Mouse (Mus musculus) kidney, adult 9 months (tissue): ENCODE data around the gene Hist1h4a.
A peak's percentile ranks its signal among the peaks of the same experiment; 100 is the strongest.
"Not testable (repeated sequence)": the region's sequence is repeated elsewhere in the genome, so short reads cannot be mapped to it uniquely, and the experiment has no call there.

Source experiments
- DNase-seq: peaks from one replicate; pipeline ENCODE4 v3.0.0; 2022

Hist1h4a gene

DNA sequence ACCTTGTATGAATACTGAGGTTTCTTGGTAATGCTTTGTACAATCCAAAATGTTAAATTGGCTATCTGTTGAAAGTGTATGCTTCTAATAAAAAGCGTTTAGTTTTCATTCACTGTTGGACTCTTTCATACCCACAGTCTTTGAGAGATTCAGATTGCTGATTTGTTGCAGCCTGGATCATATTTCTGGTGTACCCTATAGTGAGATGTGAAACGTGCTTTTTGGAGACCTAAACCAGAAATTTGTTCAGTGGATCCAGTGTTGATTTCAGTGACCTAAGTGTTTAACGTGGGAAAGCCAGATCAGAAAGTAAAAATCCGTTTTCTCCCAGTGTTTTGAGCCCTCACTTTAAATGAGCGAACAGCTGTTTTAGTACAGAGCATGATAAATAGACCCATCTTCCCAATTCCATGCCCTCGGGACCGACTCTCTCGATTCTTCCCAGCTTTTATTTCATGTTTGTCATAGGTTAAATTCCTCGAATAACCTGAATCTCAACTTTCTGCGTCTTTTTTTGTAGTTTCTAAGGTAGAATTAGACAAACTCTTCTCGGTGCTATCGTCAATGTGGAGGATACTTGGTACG lies 20.7 kb downstream of the Hist1h4a start:
- no peak for DNase-seq

DNA sequence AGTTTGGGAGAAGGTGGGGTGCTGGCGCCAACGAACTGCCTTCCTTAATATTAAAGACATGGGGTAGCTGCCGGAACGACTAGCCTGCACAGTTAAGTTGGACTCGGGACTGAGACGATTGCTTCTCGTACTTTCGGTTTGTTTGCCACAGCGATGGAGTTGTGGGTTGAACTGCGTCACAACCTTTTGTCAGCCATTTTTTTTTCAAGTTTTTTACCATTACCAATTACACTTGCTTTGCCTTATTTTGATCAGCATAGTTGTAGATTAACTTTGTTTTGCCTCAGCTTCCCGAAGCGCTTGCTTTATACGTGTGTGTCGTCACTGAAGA lies 21.1 kb downstream of the Hist1h4a start:
- DNase-seq, result no peak

DNA sequence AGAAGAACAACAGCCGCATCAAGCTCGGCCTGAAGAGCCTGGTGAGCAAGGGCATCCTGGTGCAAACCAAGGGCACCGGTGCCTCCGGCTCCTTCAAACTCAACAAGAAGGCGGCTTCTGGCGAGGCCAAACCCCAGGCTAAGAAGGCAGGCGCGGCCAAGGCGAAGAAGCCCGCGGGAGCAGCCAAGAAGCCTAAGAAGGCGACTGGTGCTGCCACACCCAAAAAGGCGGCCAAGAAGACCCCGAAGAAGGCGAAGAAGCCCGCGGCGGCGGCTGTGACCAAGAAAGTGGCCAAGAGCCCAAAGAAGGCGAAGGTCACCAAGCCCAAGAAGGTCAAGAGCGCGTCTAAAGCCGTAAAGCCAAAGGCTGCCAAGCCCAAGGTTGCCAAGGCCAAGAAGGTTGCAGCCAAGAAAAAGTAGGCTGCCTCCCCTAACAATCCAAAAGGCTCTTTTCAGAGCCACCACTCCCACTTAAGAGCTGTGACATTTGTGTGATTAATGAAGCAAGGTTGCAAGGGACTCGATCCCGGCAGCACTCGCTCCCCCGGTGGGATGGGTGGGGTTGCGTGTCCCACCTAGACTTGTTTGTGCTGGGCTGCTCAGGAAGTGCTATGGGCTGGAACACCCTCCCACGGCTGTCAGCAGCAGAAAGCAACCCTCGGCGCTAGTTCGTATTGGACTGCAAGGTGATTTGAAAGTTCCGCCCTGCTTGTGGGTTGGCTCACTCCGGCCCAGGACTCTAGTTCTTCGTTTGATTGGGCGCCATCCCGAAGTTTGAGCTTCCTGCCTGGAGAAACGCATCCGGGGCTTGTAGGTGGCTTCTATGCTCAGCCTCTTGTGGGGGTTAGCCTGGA lies 21.7 kb downstream of the Hist1h4a start:
- DNase-seq, result peak; percentile 99

DNA sequence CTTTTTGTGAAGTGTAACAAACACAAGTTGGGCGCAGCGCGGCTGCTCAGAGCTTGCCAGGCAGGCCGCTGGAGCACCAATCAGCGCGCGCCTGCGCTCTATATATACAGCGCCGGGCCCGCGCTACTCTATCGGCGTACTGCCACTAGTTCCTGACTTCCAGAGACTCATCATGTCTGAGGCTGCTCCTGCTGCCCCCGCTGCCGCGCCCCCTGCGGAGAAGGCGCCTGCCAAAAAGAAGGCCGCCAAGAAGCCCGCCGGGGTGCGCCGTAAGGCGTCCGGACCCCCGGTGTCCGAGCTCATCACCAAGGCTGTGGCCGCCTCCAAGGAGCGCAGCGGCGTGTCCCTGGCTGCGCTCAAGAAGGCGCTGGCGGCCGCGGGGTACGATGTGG lies 22.4 kb downstream of the Hist1h4a start, which contains the start of gene Hist1h1c:
Gene Hist1h1c, plus strand, starts transcription at position 132 of the 392 bp plus-strand sequence.
- DNase-seq, result peak; percentile 95

DNA sequence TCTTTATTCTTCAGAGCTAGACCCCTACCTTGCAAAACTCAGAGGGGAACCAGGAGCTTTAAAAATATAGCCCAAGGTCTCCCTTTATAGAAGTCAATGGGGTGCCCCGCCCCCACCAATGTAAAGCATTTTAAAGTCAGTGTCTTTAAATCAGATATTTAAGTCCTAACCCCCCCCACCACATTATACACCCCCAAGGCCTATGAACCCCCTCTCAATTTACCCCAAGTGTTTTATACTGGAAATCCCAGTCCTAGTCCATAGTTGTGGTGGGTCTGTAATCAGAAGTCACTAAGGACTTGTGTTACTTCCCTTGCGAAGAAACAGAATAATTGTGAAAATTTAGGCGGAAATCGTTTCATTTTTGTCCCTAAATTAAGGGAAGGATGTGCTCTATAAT lies 23.0 kb downstream of the Hist1h4a start:
- no peak for DNase-seq

DNA sequence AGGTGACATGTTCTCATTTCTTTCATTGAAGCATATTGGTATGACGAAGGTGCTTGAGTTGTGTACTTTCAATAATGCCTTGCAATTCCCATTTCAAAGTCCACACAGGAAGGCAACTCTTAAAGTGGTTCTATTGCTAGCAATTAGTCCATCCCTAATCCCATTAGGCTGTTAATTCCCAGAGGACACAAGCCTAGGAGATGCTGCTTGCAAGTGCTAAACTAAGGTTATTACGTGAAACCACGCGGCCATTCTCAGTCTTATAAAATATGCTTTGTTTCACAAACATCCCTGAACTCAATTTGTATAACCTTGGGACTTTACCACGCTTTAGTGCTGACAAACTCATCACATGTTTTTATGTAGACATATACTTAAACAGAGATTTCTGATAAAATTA lies 23.9 kb downstream of the Hist1h4a start:
- no peak for DNase-seq

DNA sequence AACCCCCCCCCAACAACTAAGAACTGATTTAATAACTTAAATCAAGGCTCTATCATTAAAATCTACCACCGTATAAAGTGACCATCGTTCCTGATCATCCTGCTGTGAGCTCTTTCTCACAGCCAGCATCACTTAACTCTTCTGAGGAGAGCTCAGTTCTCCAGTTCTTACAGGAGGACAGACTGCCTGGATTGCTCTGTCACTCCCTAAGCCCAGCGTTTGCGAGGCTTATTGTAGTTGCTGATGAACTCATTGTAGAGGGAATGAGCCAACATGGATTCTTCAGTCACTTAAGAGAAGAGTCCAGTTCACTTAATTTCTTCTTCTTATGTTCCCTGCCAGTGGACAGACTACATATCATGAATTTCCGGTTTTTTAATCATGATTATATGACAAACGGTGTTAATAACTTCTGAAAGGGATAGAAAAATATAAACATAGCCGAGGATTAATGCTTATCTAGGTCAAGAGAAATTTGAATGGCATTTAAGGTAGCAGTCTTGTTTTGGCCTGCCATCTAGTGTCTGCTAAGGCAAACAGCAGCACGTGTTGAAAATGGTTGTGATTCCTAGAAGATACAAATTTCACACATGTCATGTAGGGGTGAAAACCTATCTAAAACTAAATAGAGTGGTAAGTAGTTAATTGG lies 28.8 kb downstream of the Hist1h4a start:
- peak; percentile 65 for DNase-seq

DNA sequence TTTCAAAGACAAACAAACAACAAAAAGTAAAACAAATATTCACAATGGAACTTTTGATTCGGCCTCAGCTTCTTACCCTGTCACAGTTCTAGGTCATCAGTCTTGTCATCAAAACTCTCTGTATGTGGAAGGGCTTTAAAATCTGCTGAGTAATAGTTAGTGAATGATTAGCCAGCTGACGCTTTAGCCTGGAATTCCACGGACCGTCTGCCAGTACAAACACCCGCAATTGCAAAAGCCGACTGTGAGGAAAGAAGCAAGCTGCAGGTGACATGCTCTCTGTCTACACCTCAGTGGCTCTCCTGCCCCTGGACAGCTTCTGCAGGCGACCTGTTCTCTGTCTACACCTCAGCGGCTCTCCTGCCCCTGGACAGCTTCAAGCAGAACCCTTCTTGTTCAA lies 30.6 kb downstream of the Hist1h4a start:
- peak; percentile 91 for DNase-seq

DNA sequence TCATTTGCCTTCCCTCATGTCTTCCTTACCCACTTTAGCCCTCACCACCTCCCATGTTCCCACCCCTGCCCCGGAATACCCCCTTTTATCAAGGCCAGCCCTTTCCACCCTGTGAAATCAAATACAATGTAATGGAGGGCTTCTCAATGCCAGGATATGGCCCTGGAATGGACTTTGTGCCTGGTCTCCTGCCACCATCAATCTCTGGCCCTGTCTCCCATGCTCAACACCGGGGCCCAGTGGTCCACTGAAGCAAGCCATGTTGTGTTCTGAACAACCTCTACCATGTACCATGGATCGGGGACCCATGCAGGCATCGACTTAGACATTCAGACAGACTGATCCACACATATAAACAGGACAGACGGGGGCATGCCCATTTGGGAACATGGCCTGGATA lies 31.3 kb downstream of the Hist1h4a start:
- no peak for DNase-seq

DNA sequence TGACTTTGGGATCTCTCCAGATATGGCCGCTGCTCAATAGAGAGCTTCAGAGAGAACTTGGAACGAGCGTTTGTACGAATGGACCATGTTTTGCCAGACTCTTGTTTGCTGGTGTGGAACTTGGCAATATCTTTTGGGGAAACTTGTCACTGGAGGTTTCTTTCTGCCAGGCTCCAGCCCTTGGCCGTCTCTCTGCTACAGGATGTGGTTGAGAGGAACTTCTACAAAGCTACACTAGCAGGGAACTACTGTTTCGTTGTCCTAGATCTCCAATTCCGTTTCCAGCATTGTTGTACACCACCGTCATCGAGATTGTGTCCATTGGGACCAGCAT lies 31.9 kb downstream of the Hist1h4a start:
- no peak for DNase-seq

DNA sequence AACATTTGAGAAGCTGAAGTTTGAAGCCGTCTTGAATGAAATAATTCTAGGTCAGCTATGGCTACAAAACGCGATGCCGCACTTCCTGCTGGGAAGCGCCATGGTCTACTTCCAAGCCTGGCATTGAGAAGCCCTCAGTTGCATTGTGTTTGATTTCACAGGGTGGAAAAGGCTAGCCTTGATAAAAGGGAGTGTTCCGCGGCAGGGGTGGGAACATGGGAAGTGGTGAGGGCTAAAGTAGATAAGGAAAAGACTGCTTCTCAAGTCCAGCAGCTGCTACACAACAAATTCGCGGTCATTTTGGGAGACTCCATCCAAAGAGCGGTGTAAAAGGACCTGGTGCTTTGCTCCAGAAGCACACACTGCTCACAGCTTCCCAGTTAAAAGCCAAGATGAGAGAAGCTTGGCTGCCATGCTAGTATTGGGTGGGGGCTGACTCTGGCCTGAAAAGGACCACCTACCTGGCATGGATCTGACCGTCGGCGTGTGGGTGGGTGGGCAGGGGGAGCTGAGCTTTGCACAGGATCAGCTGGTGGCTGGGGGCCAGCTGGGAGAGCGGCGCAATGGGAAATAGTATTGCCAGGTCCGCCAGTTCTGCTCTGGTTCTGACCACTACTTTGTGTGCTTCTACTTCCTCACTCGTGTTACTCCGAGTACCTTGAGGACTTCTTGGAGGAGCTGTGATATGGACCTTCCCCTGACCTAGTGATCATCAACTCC lies 32.4 kb downstream of the Hist1h4a start:
- DNase-seq, result no peak

DNA sequence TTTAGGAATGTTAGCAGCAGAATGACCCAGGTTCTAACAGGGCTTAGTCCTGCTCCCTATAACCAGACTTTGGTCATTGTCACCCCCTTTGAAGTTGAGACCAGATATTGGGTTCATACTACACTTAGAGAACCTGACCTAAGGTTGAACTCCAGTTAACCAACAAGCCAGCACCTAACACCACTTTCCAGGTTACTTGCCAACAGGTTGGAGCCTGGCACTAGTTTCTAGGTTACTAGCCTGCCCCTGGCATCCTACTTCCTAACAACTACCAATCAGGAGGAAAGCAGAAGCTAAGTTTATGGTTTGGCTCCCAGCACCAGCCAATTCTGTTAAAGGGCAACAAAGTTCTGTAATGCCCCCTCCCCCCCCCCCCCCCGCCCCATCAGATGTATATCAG lies 35.8 kb downstream of the Hist1h4a start:
- no peak for DNase-seq

DNA sequence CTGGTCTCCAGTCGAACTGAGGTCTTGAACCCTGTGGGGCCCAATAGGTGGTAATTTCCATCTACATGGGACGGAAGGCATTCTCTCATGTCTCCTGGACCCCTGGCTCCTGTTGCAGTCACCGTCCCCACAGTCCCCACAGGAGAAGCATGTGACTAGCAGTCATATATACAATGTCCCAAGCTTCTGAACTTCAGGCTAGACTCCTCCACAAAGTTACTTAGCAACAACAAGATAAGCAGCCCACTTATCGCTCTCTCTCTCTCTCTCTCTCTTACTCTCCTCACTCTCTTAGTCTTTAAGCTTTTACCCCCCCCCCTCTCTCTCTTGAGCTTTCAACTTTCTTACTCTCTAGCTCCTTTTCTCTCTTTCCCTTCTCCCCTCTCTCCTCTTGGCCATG lies 36.8 kb downstream of the Hist1h4a start:
- DNase-seq, result no peak

DNA sequence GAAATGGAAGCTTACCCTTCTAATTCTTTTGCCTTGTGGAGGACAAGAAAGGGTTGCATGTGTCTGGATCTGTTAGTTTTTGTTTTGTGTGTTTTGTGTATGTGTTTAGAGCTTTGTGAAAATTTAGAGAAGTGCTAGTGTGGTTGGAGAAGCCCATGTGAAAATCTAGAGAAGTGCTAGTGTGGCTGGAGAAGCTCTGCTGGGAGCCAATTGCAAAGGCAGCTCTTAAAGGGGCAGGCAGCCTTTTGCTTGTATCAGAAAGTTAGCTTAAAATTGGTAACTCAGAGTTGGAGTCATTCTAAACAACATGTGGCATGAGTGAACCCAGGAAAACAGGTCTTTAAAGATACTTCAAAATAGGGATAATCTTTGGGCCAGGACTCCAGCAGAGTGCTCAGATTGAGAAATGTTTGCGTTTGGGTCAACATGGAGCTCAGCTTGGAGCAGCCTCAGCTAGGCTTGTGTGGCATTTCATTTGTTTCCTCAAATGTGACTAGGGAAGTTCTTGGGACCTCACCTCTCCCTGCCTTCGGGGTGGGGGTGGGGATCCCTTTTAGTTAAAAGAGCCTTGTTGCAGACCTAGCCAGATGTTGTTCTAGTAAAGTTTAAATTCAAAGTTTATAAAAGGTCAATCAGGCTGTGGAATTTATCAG lies 43.3 kb downstream of the Hist1h4a start:
- not testable (repeated sequence) for DNase-seq

DNA sequence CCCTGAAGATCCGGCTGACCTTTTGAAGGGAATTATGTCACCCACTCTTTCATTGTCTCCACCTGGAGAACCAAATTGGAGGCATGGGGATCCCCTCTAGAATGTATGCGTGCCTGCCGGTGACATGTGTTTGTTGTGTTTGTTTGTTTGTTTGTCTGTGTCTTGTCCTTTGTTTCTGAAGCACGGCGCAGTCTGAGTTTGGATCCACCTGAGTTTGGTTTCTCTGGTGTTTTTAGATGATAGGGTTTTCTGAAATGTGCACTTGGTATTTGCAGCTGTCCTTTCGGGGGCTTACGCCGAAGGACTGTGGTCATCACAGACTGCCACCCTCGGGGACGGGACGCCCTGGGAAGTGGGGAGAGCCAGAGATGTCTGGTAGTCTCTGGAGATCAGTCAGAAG lies 43.9 kb downstream of the Hist1h4a start:
- DNase-seq, result no peak

DNA sequence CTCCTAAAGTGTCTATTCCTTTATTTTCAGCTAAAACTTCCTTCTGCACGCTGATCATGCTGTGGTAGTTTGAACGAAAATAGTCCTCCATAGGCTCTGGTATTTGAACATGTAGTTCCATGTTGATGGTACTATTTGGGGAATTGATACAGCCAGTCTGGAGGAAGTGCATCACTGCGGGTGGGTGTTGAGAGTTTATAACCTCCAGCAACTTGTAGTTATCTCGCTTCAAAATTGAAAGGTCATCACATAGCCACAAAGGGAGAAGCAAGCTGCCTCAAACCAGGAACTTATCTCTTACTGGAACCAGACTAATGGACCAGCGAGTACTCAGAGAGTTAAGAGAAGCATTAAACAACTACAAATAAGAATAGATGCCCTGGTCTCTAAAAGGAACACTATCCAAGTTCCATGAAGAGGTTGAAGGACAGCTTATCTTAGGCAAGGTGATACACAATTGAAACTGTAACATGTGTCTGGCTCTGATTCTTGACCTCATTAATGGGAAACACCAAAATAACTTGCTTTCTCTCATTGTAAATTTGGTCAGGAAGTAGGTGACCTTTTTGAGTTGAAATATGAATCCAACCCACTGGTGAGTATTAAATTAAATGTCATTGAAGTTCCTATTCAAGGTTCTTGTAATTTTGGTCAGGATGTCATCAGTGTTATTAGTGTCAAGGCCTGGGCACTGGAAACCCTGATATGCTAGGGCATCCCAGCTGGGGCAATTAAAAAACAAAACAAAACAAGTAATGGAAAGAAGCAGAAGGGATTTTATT lies 44.6 kb downstream of the Hist1h4a start:
- no peak for DNase-seq
